In the genomic region with DNA sequence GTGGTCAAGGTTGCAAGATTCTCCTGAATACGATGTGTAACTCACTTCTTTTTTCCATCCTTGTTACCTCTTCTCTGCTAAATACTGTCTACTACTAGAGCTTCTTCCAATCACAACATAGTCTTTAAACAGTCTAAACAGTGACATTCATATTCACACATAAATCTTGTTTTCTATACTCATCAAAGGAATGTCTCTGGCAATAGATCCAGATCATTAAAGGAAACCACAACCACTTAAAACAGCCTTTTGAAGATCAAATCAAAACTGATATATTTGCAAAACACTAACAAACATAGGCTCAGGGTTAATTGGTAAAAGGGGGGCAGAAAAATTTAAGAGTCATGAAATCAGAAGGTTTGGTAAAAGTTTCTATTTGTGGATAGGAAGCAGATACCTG, we compare ENCODE assay signal across 27 mouse cellular contexts. TPM values are rescaled to one million over a fixed set of nuclear protein-coding genes. Genes with fewer than 3 reads are reported as not detected.
"Had no signal": no experiment of that assay in that cellular context is flagged by ENCODE, and none has a peak within 500 bp of the region (broad histone marks: within the 10 kb centered on the region; RNA-seq: fewer than 3 reads in every experiment).

No protein-coding gene starts in this region.

- ATAC-seq: midbrain, embryonic 13.5 days; midbrain, embryonic 15.5 days had no signal

- DNase-seq: lung, adult 18-20 months; lung, embryonic 14.5 days; lung, postnatal 10 days; lung, postnatal 4 days; retina, postnatal 1 day; right cerebral cortex, adult 18-20 months; right cerebral cortex, postnatal 25 days; right cerebral cortex, postnatal 4 days; spleen, adult 18-20 months; thymus, adult 18-20 months; thymus, postnatal 14 days; thymus, postnatal 36 days had no signal

RNA-seq across cellular contexts. Expression of gene Vmn2r92, which starts 38.0 kb away (rescaled TPM):
- total RNA-seq: megakaryocyte, adult 5-6 weeks; midbrain, postnatal 0 days; monocyte, adult 5-6 weeks had no signal
- polyA plus RNA-seq: liver, embryonic 16.5 days; lung, embryonic 14.5 days; lung, embryonic 16.5 days; midbrain, embryonic 11.5 days; midbrain, embryonic 13.5 days; midbrain, embryonic 15.5 days; midbrain, postnatal 0 days; neural tube, embryonic 11.5 days; neural tube, embryonic 13.5 days; neural tube, embryonic 15.5 days; small intestine, adult 2 months; stomach, embryonic 14.5 days; stomach, embryonic 16.5 days; thymus, postnatal 0 days had no signal
